Mouse (Mus musculus) midbrain, embryonic 12.5 days (tissue): ENCODE data around the gene Coil. TPM values are rescaled to one million over a fixed set of nuclear protein-coding genes. Genes with fewer than 3 reads are reported as not detected.

Source experiments
- ATAC-seq: fragments of 200-750 bp; cut with Nextera tagmentation; 2 replicates; pipeline ENCODE4 v1.8.0; 2017; ENCODE audit warnings: low read depth, moderate TSS enrichment, moderate library complexity; ENCODE audit not compliant: low FRiP score
- H3K27ac ChIP-seq: fragments of 300-500 bp; sonication (generic); replicated peaks from 2 replicates; pipeline ENCODE4 v1.5.1; 2016; ENCODE audit warnings: mild to moderate bottlenecking
- H3K27me3 ChIP-seq: fragments of 300-500 bp; sonication (generic); 2 replicates; pipeline ENCODE4 v1.6.1; 2016; ENCODE audit warnings: mild to moderate bottlenecking
- H3K36me3 ChIP-seq: fragments of 300-500 bp; sonication (generic); 2 replicates; pipeline ENCODE4 v1.6.1; 2016
- H3K4me1 ChIP-seq: fragments of 300-500 bp; sonication (generic); 2 replicates; pipeline ENCODE4 v1.6.1; 2016
- H3K4me2 ChIP-seq: fragments of 300-500 bp; sonication (generic); replicated peaks from 2 replicates; pipeline ENCODE4 v1.6.1; 2016; ENCODE audit warnings: mild to moderate bottlenecking, moderate library complexity
- H3K4me3 ChIP-seq: fragments of 300-500 bp; sonication (generic); 2 replicates; pipeline ENCODE4 v1.5.1; 2016; ENCODE audit warnings: mild to moderate bottlenecking
- H3K9ac ChIP-seq: fragments of 300-500 bp; sonication (generic); replicated peaks from 2 replicates; pipeline ENCODE4 v1.6.1; 2016; ENCODE audit warnings: mild to moderate bottlenecking, moderate library complexity
- H3K9me3 ChIP-seq: fragments of 300-500 bp; sonication (generic); 2 replicates; pipeline ENCODE4 v1.6.1; 2016; ENCODE audit warnings: mild to moderate bottlenecking
- WGBS: fragments of 180-500 bp; shearing (Covaris S2); methylation state at CpG from one replicate; pipeline ENCODE4 v1.1.7; 2016; 5-methylcytosine and 5-hydroxymethylcytosine counted together
- polyA plus RNA-seq: library from polyadenylated mRNA; unstranded; fragments of >200 nt; fragmentation: Nextera tagmentation; extraction: Ambion mirVana; gene quantifications from 2 replicates; pipeline ENCODE4 v1.2.1, GENCODE M21; 2016

The Coil gene
- polyA plus RNA-seq, 1 experiment from 2014 or later: 32.9 TPM

DNA sequence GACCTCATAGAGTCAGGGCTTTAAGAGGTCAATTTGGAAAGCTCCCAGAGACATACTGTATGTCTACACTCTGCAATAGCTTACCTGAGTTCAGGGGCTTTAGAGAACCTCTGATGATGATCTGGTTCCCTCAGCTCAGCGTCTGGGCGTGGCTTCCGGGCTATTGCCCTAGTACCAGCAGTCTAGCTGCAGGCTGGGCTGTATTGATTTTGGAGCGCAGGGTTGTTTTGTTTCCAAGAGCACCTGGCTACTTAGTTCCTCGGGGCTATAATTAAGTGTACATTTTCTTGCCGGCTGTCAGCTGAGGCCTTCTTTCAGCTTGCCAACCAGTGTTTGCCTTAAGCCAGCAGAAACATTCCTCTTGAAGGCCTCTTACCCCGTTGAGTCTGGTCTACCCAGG, 39.4 kb downstream of the Coil start:
- WGBS: 81% methylated on average over 7 of the region's 7 CpGs
- no peak for ATAC-seq

DNA sequence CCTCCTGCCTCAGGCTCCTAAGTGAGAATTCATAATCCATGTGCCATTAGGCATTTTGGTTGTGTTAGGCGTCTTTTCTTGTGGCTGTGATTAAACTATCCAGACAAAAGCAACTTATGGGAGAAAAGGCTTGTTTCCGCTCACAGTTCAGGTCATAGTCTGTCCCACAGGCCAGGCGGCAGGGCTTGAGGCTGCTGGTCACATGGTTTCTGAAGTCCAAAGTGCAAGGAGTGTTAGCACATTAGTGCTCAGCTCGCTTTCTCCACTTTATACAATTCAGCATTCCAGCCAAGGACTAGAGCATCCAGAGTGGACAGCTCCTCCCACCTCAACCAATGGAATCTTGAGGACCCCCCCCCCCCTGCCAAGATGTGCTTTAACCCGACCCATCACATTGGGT, 42.2 kb downstream of the Coil start:
- WGBS: 85% methylated on average over 5 of the region's 5 CpGs
- Histone ChIP-seq H3K4me1 (no peaks in the 10 kb centered on the region), H3K4me3 (no peak overlapping the region), H3K4me2 (no peak overlapping the region), H3K27me3 (no peaks in the 10 kb centered on the region), H3K27ac (no peak overlapping the region), H3K9me3 (no peaks in the 10 kb centered on the region), H3K36me3 (no peaks in the 10 kb centered on the region), H3K9ac (no peak overlapping the region)
- no peak for ATAC-seq

More for the DNA sequence above, 39.4 kb downstream of the Coil start:
- Histone ChIP-seq H3K27ac (no peak overlapping the region), H3K9ac (no peak overlapping the region), H3K4me3 (no peak overlapping the region), H3K27me3 (no peaks in the 10 kb centered on the region), H3K4me1 (no peaks in the 10 kb centered on the region), H3K4me2 (no peak overlapping the region), H3K36me3 (no peaks in the 10 kb centered on the region), H3K9me3 (no peaks in the 10 kb centered on the region)

DNA sequence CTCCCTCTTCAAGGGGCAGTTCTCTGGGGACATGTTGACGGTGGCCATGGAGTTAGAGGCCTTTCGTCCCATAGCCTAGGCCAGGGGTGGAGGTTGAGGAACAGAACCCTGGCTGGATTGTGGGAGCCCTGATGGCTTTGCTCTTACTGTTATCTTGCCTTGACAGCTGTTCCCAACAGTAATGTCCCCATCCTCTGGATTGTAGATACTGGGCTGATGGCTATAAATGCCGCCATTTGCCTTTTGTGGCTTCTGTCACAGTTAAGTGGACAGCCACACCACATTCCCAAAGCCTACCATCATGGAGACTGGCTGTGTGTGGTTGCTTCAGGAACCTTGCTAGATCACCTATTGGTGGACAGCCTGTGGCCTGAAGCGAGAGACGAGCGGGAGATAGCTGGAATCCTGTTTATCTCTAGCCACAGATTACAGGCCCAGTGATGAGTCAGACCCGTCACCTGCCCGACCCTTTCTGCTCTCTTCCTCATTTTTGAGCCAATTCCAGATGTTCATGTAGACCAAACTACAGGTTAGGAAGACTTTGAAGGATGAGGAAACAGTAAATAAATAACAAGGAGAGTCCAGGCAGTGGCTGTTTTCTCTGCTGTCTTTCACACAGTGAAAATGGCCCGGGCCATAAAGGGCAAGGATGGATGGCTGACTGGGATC, 47.6 kb downstream of the Coil start:
- no peaks in the 10 kb centered on the region for H3K36me3 ChIP-seq
- no peaks in the 10 kb centered on the region for H3K27me3 ChIP-seq
- no peak overlapping the region for H3K27ac ChIP-seq
- no peak overlapping the region for H3K4me3 ChIP-seq
- ATAC-seq: no peak
- H3K9me3 ChIP-seq: no peaks in the 10 kb centered on the region
- WGBS: 92% methylated on average over 9 of the region's 9 CpGs
- no peak overlapping the region for H3K9ac ChIP-seq
- no peaks in the 10 kb centered on the region for H3K4me1 ChIP-seq
- no peak overlapping the region for H3K4me2 ChIP-seq

DNA sequence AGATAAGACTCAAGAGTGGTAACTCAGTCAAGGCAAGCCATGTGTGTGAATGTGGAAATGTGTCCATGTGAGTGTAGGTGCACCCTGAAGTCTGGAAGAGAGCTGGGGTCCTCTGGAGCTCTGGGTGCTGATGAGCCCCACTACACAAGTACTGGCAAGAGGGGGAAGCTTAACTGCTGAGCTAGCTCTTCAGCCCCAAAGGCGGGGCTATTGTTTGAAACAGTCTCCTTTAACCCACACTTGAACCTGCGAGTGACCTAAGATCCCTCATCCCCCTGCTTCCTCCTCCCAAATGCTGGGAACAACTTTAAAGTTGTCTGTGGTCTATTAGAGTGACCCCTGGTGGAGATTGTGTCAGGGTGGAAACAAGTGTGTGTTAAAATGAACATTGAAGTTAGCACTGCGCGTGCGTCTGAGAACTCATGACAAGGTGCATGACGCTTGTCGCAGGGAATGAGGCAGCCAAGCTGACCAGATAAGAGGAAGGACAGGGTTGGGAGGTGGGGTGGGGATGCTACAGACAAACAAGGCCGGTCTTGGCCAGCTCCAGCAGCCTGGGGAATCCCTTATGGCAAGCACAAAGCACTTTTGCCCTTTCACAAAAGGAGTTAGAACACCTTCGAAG, 50.7 kb downstream of the Coil start:
- 75% methylated on average over 9 of the region's 9 CpGs for WGBS
- ATAC-seq: no peak
- H3K9ac ChIP-seq: no peak overlapping the region

DNA sequence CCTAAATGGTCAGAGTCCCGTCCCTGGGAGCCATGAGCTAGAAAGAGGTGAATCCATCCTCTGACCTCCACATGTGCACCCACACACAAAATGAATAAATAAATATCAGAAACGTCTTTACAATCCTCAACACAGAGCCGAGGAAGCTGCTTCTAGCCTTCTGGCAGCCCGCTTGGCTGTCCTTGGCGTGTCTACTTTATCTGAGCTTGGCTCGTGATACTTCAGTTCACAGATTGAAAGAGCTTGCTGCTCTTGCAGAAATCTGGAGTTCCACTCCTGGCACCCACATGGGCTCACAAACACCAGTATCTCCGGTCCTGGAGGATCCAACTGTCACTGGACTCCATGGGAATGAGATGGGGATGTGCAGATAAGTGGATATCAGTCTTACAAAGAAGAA, 51.6 kb downstream of the Coil start:
- no peaks in the 10 kb centered on the region for H3K4me1 ChIP-seq
- no peaks in the 10 kb centered on the region for H3K36me3 ChIP-seq
- H3K27ac ChIP-seq: no peak overlapping the region
- no peaks in the 10 kb centered on the region for H3K27me3 ChIP-seq
- H3K9ac ChIP-seq: no peak overlapping the region
- no peak for ATAC-seq
- 80% methylated on average over 7 of the region's 7 CpGs for WGBS
- no peak overlapping the region for H3K4me3 ChIP-seq
- H3K4me2 ChIP-seq: no peak overlapping the region
- no peaks in the 10 kb centered on the region for H3K9me3 ChIP-seq

More for the DNA sequence above, 50.7 kb downstream of the Coil start:
- Histone ChIP-seq H3K9me3 (no peaks in the 10 kb centered on the region), H3K27ac (no peak overlapping the region), H3K36me3 (no peaks in the 10 kb centered on the region), H3K4me2 (no peak overlapping the region), H3K4me1 (no peaks in the 10 kb centered on the region), H3K27me3 (no peaks in the 10 kb centered on the region), H3K4me3 (no peak overlapping the region)

DNA sequence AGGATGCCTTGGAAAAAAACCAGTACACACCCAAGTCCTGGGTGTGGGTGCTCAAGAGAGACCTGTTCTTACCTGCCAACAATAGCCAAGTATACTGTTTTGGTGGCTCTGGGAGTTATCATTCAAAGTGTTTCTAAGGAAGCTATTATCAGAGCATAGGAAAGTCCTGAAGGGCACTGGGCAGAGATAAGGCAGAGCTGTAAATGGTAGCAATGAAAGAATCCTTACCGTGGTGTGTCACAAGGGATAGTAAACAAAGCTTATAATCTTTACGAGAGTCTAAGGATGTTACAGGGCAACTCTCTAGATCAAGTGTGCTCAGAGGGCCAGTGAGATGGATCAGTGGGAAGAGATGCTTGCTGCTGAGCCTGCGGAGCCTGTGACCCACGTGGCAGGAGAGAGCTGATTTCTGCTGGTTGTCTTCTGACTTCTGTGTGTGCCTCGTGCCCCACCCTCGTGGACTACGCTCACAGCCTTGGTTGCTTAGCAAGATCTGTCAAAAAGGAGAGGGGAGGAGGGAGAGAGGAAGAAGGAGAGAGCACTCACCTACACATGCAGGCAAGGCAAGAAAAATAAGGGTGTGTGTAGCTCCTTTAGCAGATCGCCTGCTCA, 52.2 kb downstream of the Coil start:
- H3K27me3 ChIP-seq: no peaks in the 10 kb centered on the region
- H3K36me3 ChIP-seq: no peaks in the 10 kb centered on the region
- 79% methylated on average over 8 of the region's 8 CpGs for WGBS
- no peak overlapping the region for H3K27ac ChIP-seq
- H3K9ac ChIP-seq: no peak overlapping the region
- no peaks in the 10 kb centered on the region for H3K4me1 ChIP-seq
- no peak for ATAC-seq
- no peaks in the 10 kb centered on the region for H3K9me3 ChIP-seq
- no peak overlapping the region for H3K4me2 ChIP-seq
- no peak overlapping the region for H3K4me3 ChIP-seq

DNA sequence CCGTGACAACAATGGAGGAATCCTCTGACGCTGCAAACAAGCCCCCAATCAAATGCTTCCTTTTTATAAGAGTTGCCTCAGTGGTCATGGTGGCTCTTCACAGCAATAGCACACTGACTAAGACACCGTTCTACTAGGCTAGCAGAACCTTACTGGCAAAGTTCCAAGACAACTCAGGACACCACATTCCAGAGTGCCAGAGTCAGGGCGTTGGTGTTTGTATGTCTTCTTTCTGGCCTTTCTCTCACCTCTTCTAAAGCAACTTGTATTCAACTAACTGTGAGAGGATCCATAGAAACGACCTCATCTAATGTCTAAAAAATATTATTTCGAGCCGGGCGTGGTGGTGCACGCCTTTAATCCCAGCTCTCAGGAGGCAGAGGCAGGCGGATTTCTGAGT, 53.4 kb downstream of the Coil start:
- Histone ChIP-seq H3K4me2 (no peak overlapping the region), H3K27ac (no peak overlapping the region), H3K4me1 (no peaks in the 10 kb centered on the region), H3K27me3 (no peaks in the 10 kb centered on the region), H3K36me3 (no peaks in the 10 kb centered on the region), H3K4me3 (no peak overlapping the region), H3K9ac (no peak overlapping the region), H3K9me3 (no peaks in the 10 kb centered on the region)
- WGBS: 77% methylated on average over 10 of the region's 10 CpGs
- ATAC-seq: no peak

DNA sequence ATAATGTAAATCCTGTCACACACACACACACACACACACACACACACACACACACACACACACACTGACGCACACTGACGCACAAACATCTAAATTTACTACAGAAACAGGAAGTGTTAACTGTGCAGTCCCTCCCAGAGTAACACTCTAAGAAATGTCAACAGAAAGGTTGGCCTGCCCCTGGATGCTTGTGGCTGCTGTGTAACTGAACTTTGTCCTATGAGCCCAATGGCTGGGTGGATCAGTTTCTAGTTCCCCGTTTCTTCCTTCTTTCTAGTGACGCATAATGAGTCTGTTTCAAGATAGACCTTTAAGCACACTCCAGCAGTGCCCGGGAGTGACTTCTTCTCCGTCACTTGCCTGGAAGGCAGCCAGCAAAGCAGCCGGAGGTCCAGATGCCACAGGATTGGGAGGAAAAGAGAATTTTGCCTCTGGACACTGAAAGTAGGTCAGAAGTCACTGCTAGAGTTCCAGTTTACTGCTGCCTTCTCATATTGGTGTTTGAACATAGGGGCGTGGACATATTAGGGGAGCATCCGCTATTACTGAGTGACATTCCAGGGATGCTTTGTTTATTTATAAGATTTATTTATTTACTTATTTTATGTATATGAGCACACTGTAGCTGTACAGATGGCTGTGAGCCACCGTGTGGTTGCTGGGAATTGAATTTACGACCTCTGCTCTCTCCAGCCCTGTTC, 54.3 kb downstream of the Coil start:
- H3K27ac ChIP-seq: no peak overlapping the region
- no peak for ATAC-seq
- H3K27me3 ChIP-seq: no peaks in the 10 kb centered on the region
- no peak overlapping the region for H3K9ac ChIP-seq
- H3K9me3 ChIP-seq: no peaks in the 10 kb centered on the region
- no peak overlapping the region for H3K4me3 ChIP-seq
- H3K4me1 ChIP-seq: no peaks in the 10 kb centered on the region
- no peaks in the 10 kb centered on the region for H3K36me3 ChIP-seq
- H3K4me2 ChIP-seq: no peak overlapping the region
- WGBS: 80% methylated on average over 11 of the region's 11 CpGs

DNA sequence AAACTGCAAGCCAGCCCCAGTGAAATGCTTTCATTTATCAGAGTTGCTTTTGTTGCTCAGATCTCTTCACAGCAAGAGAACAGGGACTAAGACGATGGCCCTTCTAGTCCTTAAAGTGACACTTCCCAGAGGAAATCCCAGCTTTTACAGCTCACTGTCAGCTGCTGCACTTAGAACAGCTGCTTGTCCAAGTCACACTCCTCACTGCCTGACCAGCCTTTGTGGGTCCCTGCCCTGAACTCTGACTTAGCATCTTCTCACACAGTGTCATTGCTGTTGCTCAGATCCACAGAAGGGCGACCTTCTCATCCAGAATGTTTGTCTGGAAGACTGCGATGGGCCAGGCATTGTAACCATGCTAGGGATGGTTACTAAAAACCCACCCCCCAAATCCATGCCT, 55.6 kb downstream of the Coil start:
- ATAC-seq: no peak
- Histone ChIP-seq H3K9me3 (no peaks in the 10 kb centered on the region), H3K4me3 (no peak overlapping the region), H3K4me2 (no peak overlapping the region), H3K9ac (no peak overlapping the region), H3K4me1 (no peaks in the 10 kb centered on the region), H3K27ac (no peak overlapping the region), H3K27me3 (no peaks in the 10 kb centered on the region), H3K36me3 (no peaks in the 10 kb centered on the region)
- WGBS: 80% methylated on average over 3 of the region's 3 CpGs

DNA sequence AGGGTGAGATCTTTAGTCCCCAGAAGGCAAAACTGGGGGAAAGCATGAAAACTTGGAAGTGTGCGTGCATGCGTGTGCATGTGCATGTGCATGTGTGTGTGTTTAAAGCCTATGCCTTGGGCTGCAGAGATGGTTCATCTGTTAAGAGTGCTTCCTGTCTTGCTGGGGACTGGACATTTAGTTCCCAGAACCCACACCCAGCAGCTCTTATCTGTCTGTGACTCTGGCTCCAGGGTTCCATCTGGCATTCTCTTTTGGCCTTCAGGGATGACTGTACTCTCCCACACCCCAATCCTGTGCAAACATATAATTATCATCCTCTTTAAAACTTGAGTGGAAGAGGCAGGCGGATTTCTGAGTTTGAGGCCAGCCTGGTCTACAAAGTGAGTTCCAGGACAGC, 56.1 kb downstream of the Coil start:
- no peak for ATAC-seq
- 95% methylated on average over 3 of the region's 3 CpGs for WGBS
- H3K4me1 ChIP-seq: no peaks in the 10 kb centered on the region
- no peak overlapping the region for H3K4me2 ChIP-seq
- H3K36me3 ChIP-seq: no peaks in the 10 kb centered on the region
- H3K9me3 ChIP-seq: no peaks in the 10 kb centered on the region
- H3K4me3 ChIP-seq: no peak overlapping the region
- H3K9ac ChIP-seq: no peak overlapping the region
- no peaks in the 10 kb centered on the region for H3K27me3 ChIP-seq
- H3K27ac ChIP-seq: no peak overlapping the region

DNA sequence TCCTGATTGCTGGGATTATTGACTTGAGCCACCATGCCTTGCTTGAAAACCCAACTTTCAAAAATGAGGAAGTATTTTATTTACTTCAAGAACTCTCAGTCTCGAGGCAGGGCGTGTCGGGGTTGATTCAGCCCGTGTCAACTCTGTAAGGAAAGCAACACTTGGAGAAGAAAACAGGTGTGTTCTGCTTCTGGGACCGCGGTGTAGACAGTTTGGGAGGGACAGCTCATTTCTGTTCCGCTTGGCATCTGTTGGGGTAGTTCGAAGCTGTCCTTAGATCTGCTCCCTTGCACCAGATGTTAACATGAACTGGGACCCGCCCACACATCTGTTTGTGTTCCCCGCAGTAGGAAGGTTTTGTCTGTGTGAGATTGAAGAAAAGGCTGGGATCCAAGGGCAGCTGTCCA, 57.9 kb downstream of the Coil start:
- Histone ChIP-seq H3K27ac (no peak overlapping the region), H3K4me2 (no peak overlapping the region), H3K9ac (no peak overlapping the region), H3K9me3 (no peaks in the 10 kb centered on the region), H3K4me3 (no peak overlapping the region), H3K36me3 (no peaks in the 10 kb centered on the region), H3K4me1 (no peaks in the 10 kb centered on the region), H3K27me3 (no peaks in the 10 kb centered on the region)
- no peak for ATAC-seq
- WGBS: 83% methylated on average over 10 of the region's 10 CpGs

DNA sequence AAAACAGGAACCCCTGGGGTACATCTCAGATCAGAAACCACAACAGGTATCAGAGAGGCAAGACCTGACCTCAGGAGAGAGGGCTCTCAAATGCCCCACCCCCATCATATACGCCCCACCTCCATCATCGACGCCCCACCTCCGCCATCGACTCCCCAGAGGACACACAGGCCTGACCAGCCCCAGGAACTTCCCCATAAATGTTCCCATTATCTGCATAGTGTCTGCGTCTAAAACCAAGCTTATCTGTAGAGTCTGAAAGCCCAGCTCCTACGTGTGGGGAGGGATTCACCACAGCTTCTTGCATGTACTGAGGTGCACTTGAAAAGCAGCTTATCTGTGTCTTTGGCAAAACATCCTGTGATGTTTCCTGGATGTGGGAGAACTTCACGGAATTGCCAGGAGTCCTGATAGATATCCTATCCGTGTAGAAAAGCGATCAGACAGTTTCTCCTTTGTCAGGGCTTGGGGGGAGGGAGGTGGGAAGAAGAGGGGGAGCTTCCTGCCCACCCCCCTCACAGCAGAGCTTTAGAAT, 58.9 kb downstream of the Coil start:
- no peak for ATAC-seq
- H3K36me3 ChIP-seq: no peaks in the 10 kb centered on the region
- H3K9ac ChIP-seq: no peak overlapping the region
- WGBS: 70% methylated on average over 10 of the region's 10 CpGs
- H3K27ac ChIP-seq: no peak overlapping the region
- no peaks in the 10 kb centered on the region for H3K9me3 ChIP-seq
- H3K4me3 ChIP-seq: no peak overlapping the region
- no peaks in the 10 kb centered on the region for H3K27me3 ChIP-seq
- H3K4me2 ChIP-seq: no peak overlapping the region
- H3K4me1 ChIP-seq: no peaks in the 10 kb centered on the region
